Mouse (Mus musculus) activated CD4-positive, CD25-positive, alpha-beta regulatory T cell, adult 9 weeks (primary cell): ENCODE data around the gene Myoc. TPM values are rescaled to one million over a fixed set of nuclear protein-coding genes. Genes with fewer than 3 reads are reported as not detected.

Source experiments
- polyA plus RNA-seq: library from polyadenylated mRNA; unstranded; fragments of 100-300 nt; shearing (Covaris generic); gene quantifications from one replicate; pipeline ENCODE4 v1.2.1, GENCODE M21; 2017

Gene Myoc
- not detected for polyA plus RNA-seq

GRCm38 (mm10) chr1:162639051-162639750, at the start of gene Myoc:
Myoc (plus strand) TSS chr1:162639155.

GRCm38 (mm10) chr1:162658119-162658518, 19.2 kb downstream of the Myoc start, which contains the start of gene Myocos:
Myocos (minus strand) TSS chr1:162658219.

Other genes starting within 250 kb of the Myoc start
- gene Dnm3, start 161.1 kb upstream of the Myoc start, polyA plus RNA-seq, result 0.67 TPM
- 19.8 TPM for gene Mettl13, start 90.6 kb upstream of the Myoc start, polyA plus RNA-seq
- gene Vamp4, start 68.6 kb upstream of the Myoc start, polyA plus RNA-seq, result 101 TPM
- not detected for gene Myocos, start 19.1 kb downstream of the Myoc start, polyA plus RNA-seq
- 275 TPM for gene Prrc2c, start 101.4 kb downstream of the Myoc start, polyA plus RNA-seq
- not detected for gene Fmo4, start 174.8 kb downstream of the Myoc start, polyA plus RNA-seq
- not detected for gene Fmo1, start 227.5 kb downstream of the Myoc start, polyA plus RNA-seq